Mouse (Mus musculus): Measurements from ENCODE around the gene 1700057G04Rik.

DNA sequence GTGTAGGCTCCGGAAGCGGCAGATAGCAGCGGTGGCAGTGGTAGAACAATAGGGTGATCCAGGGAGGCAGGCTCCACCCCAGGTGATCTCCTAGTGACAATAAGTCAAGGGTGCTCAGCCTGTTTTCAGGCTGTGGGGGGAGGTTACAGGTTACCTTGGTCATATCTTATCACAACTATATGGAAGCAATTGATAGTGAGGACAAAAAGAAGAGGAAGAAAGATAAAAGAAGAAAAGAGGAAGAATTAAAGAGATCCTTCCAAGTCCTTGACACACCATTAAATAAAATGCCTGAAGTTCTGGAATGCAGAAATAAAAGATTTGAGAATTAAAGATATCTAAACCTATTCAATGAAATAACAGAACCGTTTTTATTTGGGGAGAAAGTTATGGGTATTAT lies 17.6 kb downstream of the 1700057G04Rik start:
- no peak for TF ChIP-seq CTCF (IDR thresholded peaks at IDR 0.05; ENCODE audit: extremely low read depth, insufficient read depth, insufficient read length, insufficient replicate concordance)
- TF ChIP-seq POLR2A (IDR thresholded peaks at IDR 0.05; ENCODE audit: low read depth, low read length): no peak
